Mouse (Mus musculus): Measurements from ENCODE around the gene Trnt1.

Trnt1 gene

GRCm38 (mm10) chr6:106768640-106769289 is at the start of gene Trnt1:
TSS of gene Trnt1 (plus strand) at chr6:106769120.
- peak; percentile 95 for DNase-seq (ENCODE audit: low spot score)

GRCm38 (mm10) chr6:106725642-106726041 is 43.3 kb upstream of the Trnt1 start:
- no peak for DNase-seq (ENCODE audit: low spot score)

GRCm38 (mm10) chr6:106726078-106726477 is 42.8 kb upstream of the Trnt1 start:
- no peak for DNase-seq (ENCODE audit: low spot score)

GRCm38 (mm10) chr6:106727703-106728102 is 41.2 kb upstream of the Trnt1 start:
- DNase-seq (ENCODE audit: low spot score), result no peak

- no peak for DNase-seq (ENCODE audit: low spot score)
These were observed 39.1 kb upstream of the Trnt1 start for GRCm38 (mm10) chr6:106729682-106730314.

GRCm38 (mm10) chr6:106732563-106732962 is 36.4 kb upstream of the Trnt1 start:
- no peak for DNase-seq (ENCODE audit: low spot score)

- DNase-seq (ENCODE audit: low spot score), result no peak
These were observed 30.7 kb upstream of the Trnt1 start for GRCm38 (mm10) chr6:106738229-106738628.

- no peak for DNase-seq (ENCODE audit: low spot score)
These were observed 28.6 kb upstream of the Trnt1 start for GRCm38 (mm10) chr6:106740244-106740825.

GRCm38 (mm10) chr6:106743556-106744233 is 25.2 kb upstream of the Trnt1 start:
- no peak for DNase-seq (ENCODE audit: low spot score)

- DNase-seq (ENCODE audit: low spot score), result no peak
These were observed 23.1 kb upstream of the Trnt1 start for GRCm38 (mm10) chr6:106745673-106746394.

- DNase-seq (ENCODE audit: low spot score), result no peak
These were observed 21.7 kb upstream of the Trnt1 start for GRCm38 (mm10) chr6:106747251-106747650.

GRCm38 (mm10) chr6:106747804-106748203 is 21.1 kb upstream of the Trnt1 start:
- no peak for DNase-seq (ENCODE audit: low spot score)

- no peak for DNase-seq (ENCODE audit: low spot score)
These were observed 20.0 kb upstream of the Trnt1 start, which contains the start of gene Il5ra for GRCm38 (mm10) chr6:106748887-106749388. TSS of gene Il5ra (minus strand) at chr6:106749037.

- no peak for DNase-seq (ENCODE audit: low spot score)
These were observed 18.6 kb upstream of the Trnt1 start for GRCm38 (mm10) chr6:106750291-106750690.

GRCm38 (mm10) chr6:106758299-106758698 is 10.6 kb upstream of the Trnt1 start:
- no peak for DNase-seq (ENCODE audit: low spot score)

- DNase-seq (ENCODE audit: low spot score), result no peak
These were observed 8.3 kb upstream of the Trnt1 start for GRCm38 (mm10) chr6:106760473-106761218.

GRCm38 (mm10) chr6:106761486-106761885 is 7.4 kb upstream of the Trnt1 start:
- DNase-seq (ENCODE audit: low spot score), result no peak

GRCm38 (mm10) chr6:106765892-106766291 is 3.0 kb upstream of the Trnt1 start:
- DNase-seq (ENCODE audit: low spot score), result no peak

- no peak for DNase-seq (ENCODE audit: low spot score)
These were observed 2.1 kb upstream of the Trnt1 start for GRCm38 (mm10) chr6:106766774-106767173.

GRCm38 (mm10) chr6:106769290-106769866 is 458 bp downstream of the Trnt1 start:
- no peak for DNase-seq (ENCODE audit: low spot score)

GRCm38 (mm10) chr6:106770046-106770445 is 1.1 kb downstream of the Trnt1 start:
- DNase-seq (ENCODE audit: low spot score), result no peak

Data from yolk sac, embryonic 10.5 days (tissue).